Mouse (Mus musculus) heart, embryonic 15.5 days (tissue): ENCODE measurements around the gene Aif1l. TPM values are rescaled to one million over a fixed set of nuclear protein-coding genes. Genes with fewer than 3 reads are reported as not detected.

Source experiments
- ATAC-seq: fragments of 200-750 bp; cut with Nextera tagmentation; replicated peaks from 2 replicates; pipeline ENCODE4 v1.8.0; 2017; ENCODE audit warnings: low read depth, moderate TSS enrichment; ENCODE audit not compliant: insufficient number of reproducible peaks, insufficient read depth, low FRiP score
- H3K27ac ChIP-seq: fragments of 300-500 bp; sonication (generic); 2 replicates; pipeline ENCODE4 v1.5.1; 2015; ENCODE audit warnings: mild to moderate bottlenecking, inconsistent platforms
- H3K27me3 ChIP-seq: fragments of 300-500 bp; sonication (generic); 2 replicates; pipeline ENCODE4 v1.6.1; 2015; ENCODE audit warnings: inconsistent platforms
- H3K36me3 ChIP-seq: fragments of 300-500 bp; sonication (generic); 2 replicates; pipeline ENCODE4 v1.6.1; 2015; ENCODE audit warnings: mild to moderate bottlenecking, inconsistent platforms
- H3K4me1 ChIP-seq: fragments of 300-500 bp; sonication (generic); replicated peaks from 2 replicates; pipeline ENCODE4 v1.6.1; 2015; ENCODE audit warnings: inconsistent platforms
- H3K4me2 ChIP-seq: fragments of 300-500 bp; sonication (generic); 2 replicates; pipeline ENCODE4 v1.6.1; 2015; ENCODE audit warnings: inconsistent platforms, mild to moderate bottlenecking, moderate library complexity
- H3K4me3 ChIP-seq: fragments of 300-500 bp; sonication (generic); 2 replicates; pipeline ENCODE4 v1.5.1; 2015; ENCODE audit warnings: mild to moderate bottlenecking, inconsistent platforms
- H3K9ac ChIP-seq: fragments of 300-500 bp; sonication (generic); 2 replicates; pipeline ENCODE4 v1.6.1; 2015; ENCODE audit warnings: mild to moderate bottlenecking, inconsistent platforms
- H3K9me3 ChIP-seq: fragments of 300-500 bp; sonication (generic); replicated peaks from 2 replicates; pipeline ENCODE4 v1.6.1; 2016; ENCODE audit warnings: inconsistent platforms
- WGBS: fragments of 180-500 bp; shearing (Covaris S2); methylation state at CpG from one replicate; pipeline ENCODE4 v1.1.7; 2015; ENCODE audit warnings: mixed read lengths; 5-methylcytosine and 5-hydroxymethylcytosine counted together
- polyA plus RNA-seq: library from polyadenylated mRNA; unstranded; fragments of >200 nt; fragmentation: Nextera tagmentation; extraction: Ambion mirVana; gene quantifications from 2 replicates; pipeline ENCODE4 v1.2.1, GENCODE M21; 2015

The Aif1l gene
- polyA plus RNA-seq, 1 experiment from 2014 or later: 46.7 TPM

- Histone ChIP-seq H3K27me3 (no peaks in the 10 kb centered on the region), H3K9me3 (no peaks in the 10 kb centered on the region), H3K9ac (no peak overlapping the region), H3K27ac (no peak overlapping the region), H3K4me3 (no peak overlapping the region), H3K4me2 (no peak overlapping the region), H3K4me1 (peaks cover 8% of the 10 kb centered on the region; the same call in 1 of the 2 replicates), H3K36me3 (no peaks in the 10 kb centered on the region)
- ATAC-seq: no peak
Measured at GRCm38 (mm10) chr2:31965110-31965509, 15.2 kb downstream of the Aif1l start.

- ATAC-seq: no peak
- WGBS: 76% methylated on average over 8 of the region's 8 CpGs
- no peak overlapping the region for H3K27ac ChIP-seq
Measured at GRCm38 (mm10) chr2:31966801-31967200, 16.9 kb downstream of the Aif1l start.

GRCm38 (mm10) chr2:31972589-31972988 lies 22.6 kb downstream of the Aif1l start:
- no peak overlapping the region for H3K4me2 ChIP-seq
- no peaks in the 10 kb centered on the region for H3K9me3 ChIP-seq
- H3K4me3 ChIP-seq: no peak overlapping the region
- 67% methylated on average over 4 of the region's 4 CpGs for WGBS
- no peaks in the 10 kb centered on the region for H3K27me3 ChIP-seq
- no peak for ATAC-seq
- peaks cover 10% of the 10 kb centered on the region for H3K4me1 ChIP-seq
- H3K9ac ChIP-seq: no peak overlapping the region
- no peak overlapping the region for H3K27ac ChIP-seq
- peaks cover 20% of the 10 kb centered on the region for H3K36me3 ChIP-seq

More at GRCm38 (mm10) chr2:31966801-31967200, 16.9 kb downstream of the Aif1l start:
- 0 out of 2 replicates have a peak, but pooled peaks cover 6% of the 10 kb centered on the region for H3K36me3 ChIP-seq
- H3K9me3 ChIP-seq: no peaks in the 10 kb centered on the region
- H3K27me3 ChIP-seq: no peaks in the 10 kb centered on the region
- H3K9ac ChIP-seq: no peak overlapping the region
- peaks cover 8% of the 10 kb centered on the region; the same call in 1 of the 2 replicates for H3K4me1 ChIP-seq
- no peak overlapping the region for H3K4me2 ChIP-seq
- no peak overlapping the region for H3K4me3 ChIP-seq

- Histone ChIP-seq H3K4me1 (peaks cover 10% of the 10 kb centered on the region), H3K4me3 (peak within 1 kb of the TSS; percentile 75), H3K27me3 (no peaks in the 10 kb centered on the region), H3K9ac (peak within 1 kb of the TSS; percentile 89), H3K27ac (peak within 1 kb of the TSS; percentile 50), H3K4me2 (peak within 1 kb of the TSS; percentile 82), H3K9me3 (no peaks in the 10 kb centered on the region), H3K36me3 (peaks cover 35% of the 10 kb centered on the region)
- WGBS: under 1% methylated on average over 60 of the region's 60 CpGs
- peak; percentile 99 for ATAC-seq
Measured at GRCm38 (mm10) chr2:31974141-31974808, 24.3 kb downstream of the Aif1l start, which contains the start of gene Nup214. Gene Nup214 (plus strand): TSS chr2:31974436.

GRCm38 (mm10) chr2:31974809-31975371 lies 25.0 kb downstream of the Aif1l start:
- no peaks in the 10 kb centered on the region for H3K27me3 ChIP-seq
- WGBS: 8% methylated on average over 13 of the region's 13 CpGs
- H3K4me3 ChIP-seq: peak overlapping the region; percentile 75
- ATAC-seq: no peak
- H3K4me2 ChIP-seq: peak overlapping the region; percentile 82
- no peaks in the 10 kb centered on the region for H3K9me3 ChIP-seq
- peak overlapping the region; percentile 89 for H3K9ac ChIP-seq
- peaks cover 39% of the 10 kb centered on the region for H3K36me3 ChIP-seq
- H3K4me1 ChIP-seq: peaks cover 10% of the 10 kb centered on the region
- H3K27ac ChIP-seq: peak overlapping the region; percentile 50

GRCm38 (mm10) chr2:31987774-31988173 lies 37.8 kb downstream of the Aif1l start:
- H3K4me1 ChIP-seq: no peaks in the 10 kb centered on the region
- 89% methylated on average over 1 of the region's 1 CpGs for WGBS

GRCm38 (mm10) chr2:31990961-31991360 lies 41.0 kb downstream of the Aif1l start:
- Histone ChIP-seq H3K27me3 (no peaks in the 10 kb centered on the region), H3K4me3 (no peak overlapping the region), H3K36me3 (peaks cover 93% of the 10 kb centered on the region), H3K9me3 (no peaks in the 10 kb centered on the region), H3K9ac (no peak overlapping the region), H3K4me1 (no peaks in the 10 kb centered on the region), H3K4me2 (no peak overlapping the region), H3K27ac (no peak overlapping the region)
- ATAC-seq: no peak
- WGBS: 77% methylated on average over 4 of the region's 4 CpGs

More at GRCm38 (mm10) chr2:31987774-31988173, 37.8 kb downstream of the Aif1l start:
- H3K4me2 ChIP-seq: no peak overlapping the region
- no peaks in the 10 kb centered on the region for H3K27me3 ChIP-seq
- no peak overlapping the region for H3K9ac ChIP-seq
- H3K4me3 ChIP-seq: no peak overlapping the region
- no peak overlapping the region for H3K27ac ChIP-seq
- H3K36me3 ChIP-seq: peaks cover 95% of the 10 kb centered on the region
- ATAC-seq: no peak
- H3K9me3 ChIP-seq: no peaks in the 10 kb centered on the region

GRCm38 (mm10) chr2:31994896-31995295 lies 45.0 kb downstream of the Aif1l start:
- no peak for ATAC-seq
- Histone ChIP-seq H3K9me3 (no peaks in the 10 kb centered on the region), H3K27ac (no peak overlapping the region), H3K4me2 (no peak overlapping the region), H3K27me3 (no peaks in the 10 kb centered on the region), H3K36me3 (peaks cover 94% of the 10 kb centered on the region), H3K4me1 (no peaks in the 10 kb centered on the region), H3K4me3 (no peak overlapping the region), H3K9ac (no peak overlapping the region)
- 78% methylated on average over 9 of the region's 9 CpGs for WGBS

- no peak overlapping the region for H3K4me3 ChIP-seq
Measured at GRCm38 (mm10) chr2:31996060-31996459, 46.1 kb downstream of the Aif1l start.

GRCm38 (mm10) chr2:31997539-31997938 lies 47.6 kb downstream of the Aif1l start:
- Histone ChIP-seq H3K27ac (no peak overlapping the region), H3K4me3 (no peak overlapping the region), H3K4me1 (no peaks in the 10 kb centered on the region), H3K4me2 (no peak overlapping the region), H3K27me3 (no peaks in the 10 kb centered on the region), H3K9me3 (no peaks in the 10 kb centered on the region), H3K36me3 (peaks cover 75% of the 10 kb centered on the region), H3K9ac (no peak overlapping the region)
- 89% methylated on average over 5 of the region's 5 CpGs for WGBS
- ATAC-seq: no peak

More at GRCm38 (mm10) chr2:31996060-31996459, 46.1 kb downstream of the Aif1l start:
- Histone ChIP-seq H3K4me2 (no peak overlapping the region), H3K27ac (no peak overlapping the region), H3K4me1 (no peaks in the 10 kb centered on the region), H3K9me3 (no peaks in the 10 kb centered on the region), H3K9ac (no peak overlapping the region), H3K36me3 (peaks cover 84% of the 10 kb centered on the region), H3K27me3 (no peaks in the 10 kb centered on the region)
- no peak for ATAC-seq
- WGBS: 92% methylated on average over 13 of the region's 13 CpGs

- H3K9me3 ChIP-seq: no peaks in the 10 kb centered on the region
- no peaks in the 10 kb centered on the region for H3K4me1 ChIP-seq
- no peak overlapping the region for H3K4me3 ChIP-seq
- no peak overlapping the region for H3K4me2 ChIP-seq
- 72% methylated on average over 2 of the region's 2 CpGs for WGBS
- no peak overlapping the region for H3K9ac ChIP-seq
- H3K27ac ChIP-seq: no peak overlapping the region
- ATAC-seq: no peak
- H3K36me3 ChIP-seq: peaks cover 75% of the 10 kb centered on the region
- H3K27me3 ChIP-seq: no peaks in the 10 kb centered on the region
Measured at GRCm38 (mm10) chr2:31998443-31998842, 48.5 kb downstream of the Aif1l start.

- Histone ChIP-seq H3K27me3 (no peaks in the 10 kb centered on the region), H3K4me2 (no peak overlapping the region), H3K4me1 (no peaks in the 10 kb centered on the region), H3K27ac (no peak overlapping the region), H3K9ac (no peak overlapping the region), H3K36me3 (peaks cover 87% of the 10 kb centered on the region), H3K9me3 (no peaks in the 10 kb centered on the region), H3K4me3 (no peak overlapping the region)
- WGBS: 88% methylated on average over 2 of the region's 2 CpGs
- ATAC-seq: no peak
Measured at GRCm38 (mm10) chr2:32008311-32008710, 58.4 kb downstream of the Aif1l start.
